8 mouse cellular contexts compared by ENCODE assay signal in the genomic region with DNA sequence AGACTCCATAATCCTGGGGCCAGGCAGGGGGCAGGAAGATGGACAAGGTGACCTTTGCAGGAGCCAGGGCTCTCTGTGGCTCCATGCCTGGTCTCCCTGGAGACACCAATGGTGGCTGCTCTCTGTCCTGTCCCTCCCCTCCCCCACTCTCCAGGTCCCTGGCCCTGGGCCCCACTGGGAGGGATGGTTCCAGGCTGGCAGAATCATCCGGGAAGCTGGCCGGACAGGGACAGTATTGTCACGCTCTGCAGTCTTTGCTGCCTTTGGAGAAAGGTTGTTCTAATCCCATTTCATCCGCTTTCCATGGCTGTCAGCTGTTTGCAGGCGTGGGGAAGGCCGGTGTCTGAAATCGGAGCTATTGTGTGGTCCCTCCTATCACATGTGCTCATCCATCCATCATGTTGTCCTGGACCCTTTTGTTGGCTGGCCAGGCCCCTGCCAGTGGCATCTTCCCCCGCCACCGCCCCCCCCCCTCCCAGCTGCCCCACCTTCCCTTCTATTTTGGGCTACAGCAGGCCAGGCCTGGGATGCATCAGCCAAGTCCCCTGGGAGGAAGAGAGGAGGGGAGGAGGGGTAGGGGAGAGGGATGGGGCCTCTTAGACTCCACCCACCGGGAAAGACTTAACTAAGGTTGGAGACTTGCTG. TPM values are rescaled to one million over a fixed set of nuclear protein-coding genes. Genes with fewer than 3 reads are reported as not detected.
DNase-seq lines count a peak whose midpoint lies in the region; ATAC-seq lines count a peak whose summit lies in the region.

No protein-coding gene starts in this region.

- DNase-seq in adrenal gland, adult 2 months: peak; percentile 13
- no peak for DNase-seq in adrenal gland, adult 8-10 months
- peak; percentile 35 for DNase-seq in brain, adult 2 months (ENCODE audit: low read depth, low spot score)
- peak; percentile 35 for DNase-seq in forebrain, embryonic 14.5 days (ENCODE audit: low spot score)
- DNase-seq in neural tube, embryonic 11.5 days (ENCODE audit: low spot score): peak; percentile 81
- no peak for DNase-seq in urinary bladder, postnatal 10 days (ENCODE audit: low spot score)
- DNase-seq in left cerebral cortex, adult 18-20 months (ENCODE audit: low spot score in 2 of 2): no peak

- H3K4me1 ChIP-seq in forebrain, embryonic 14.5 days (ENCODE audit: control insufficient read depth, insufficient read depth, low read length): peaks cover 6% of the 10 kb centered on the region
- H3K4me1 ChIP-seq in intestine, embryonic 15.5 days (replicated peaks): peaks cover 16% of the 10 kb centered on the region
- peaks cover 22% of the 10 kb centered on the region; the same call in 1 of the 2 replicates for H3K4me1 ChIP-seq in neural tube, embryonic 11.5 days (ENCODE audit: control insufficient read depth, insufficient read depth, low read length)

- H3K4me3 ChIP-seq in forebrain, embryonic 14.5 days (ENCODE audit: low read depth, low read length): no peak overlapping the region
- no peak overlapping the region for H3K4me3 ChIP-seq in intestine, embryonic 15.5 days (replicated peaks)
- no peak overlapping the region for H3K4me3 ChIP-seq in neural tube, embryonic 11.5 days (ENCODE audit: low read depth, low read length)

- no peak overlapping the region for H3K27ac ChIP-seq in forebrain, embryonic 14.5 days (ENCODE audit: low read depth, low read length)
- H3K27ac ChIP-seq in intestine, embryonic 15.5 days: peak overlapping the region; percentile 71
- peak overlapping the region; percentile 75 for H3K27ac ChIP-seq in neural tube, embryonic 11.5 days (ENCODE audit: low read depth, low read length)

- no peaks in the 10 kb centered on the region for H3K36me3 ChIP-seq in forebrain, embryonic 14.5 days (ENCODE audit: control insufficient read depth, insufficient read depth, low read length)
- no peaks in the 10 kb centered on the region for H3K36me3 ChIP-seq in intestine, embryonic 15.5 days
- no peaks in the 10 kb centered on the region for H3K36me3 ChIP-seq in neural tube, embryonic 11.5 days (ENCODE audit: control insufficient read depth, insufficient read depth, low read length)

- no peaks in the 10 kb centered on the region for H3K27me3 ChIP-seq in forebrain, embryonic 14.5 days (replicated peaks; ENCODE audit: control insufficient read depth, insufficient read depth, low read length)
- H3K27me3 ChIP-seq in intestine, embryonic 15.5 days (replicated peaks): no peaks in the 10 kb centered on the region
- H3K27me3 ChIP-seq in neural tube, embryonic 11.5 days (ENCODE audit: control insufficient read depth, insufficient read depth, low read length): no peaks in the 10 kb centered on the region

- peak; percentile 62 for ATAC-seq in forebrain, embryonic 14.5 days
- ATAC-seq in intestine, embryonic 15.5 days: peak; percentile 81
- peak; percentile 94 for ATAC-seq in neural tube, embryonic 11.5 days (ENCODE audit: insufficient read depth, low FRiP score, low TSS enrichment)

- H3K9me3 ChIP-seq in forebrain, embryonic 14.5 days (replicated peaks; ENCODE audit: control insufficient read depth, low read length): no peaks in the 10 kb centered on the region
- H3K9me3 ChIP-seq in intestine, embryonic 15.5 days: no peaks in the 10 kb centered on the region
- no peaks in the 10 kb centered on the region for H3K9me3 ChIP-seq in neural tube, embryonic 11.5 days (ENCODE audit: control insufficient read depth, low read length)

- peak overlapping the region; percentile 9; the same call in 1 of the 2 replicates for H3K4me2 ChIP-seq in forebrain, embryonic 14.5 days (ENCODE audit: low read length)
- H3K4me2 ChIP-seq in intestine, embryonic 15.5 days (replicated peaks): no peak overlapping the region
- H3K4me2 ChIP-seq in neural tube, embryonic 11.5 days (ENCODE audit: low read depth): no peak overlapping the region

- H3K9ac ChIP-seq in forebrain, embryonic 14.5 days (ENCODE audit: low read length): no peak overlapping the region
- no peak overlapping the region for H3K9ac ChIP-seq in intestine, embryonic 15.5 days
- H3K9ac ChIP-seq in neural tube, embryonic 11.5 days (ENCODE audit: low read length): no peak overlapping the region

- 8% methylated on average over 10 of the region's 10 CpGs for WGBS in forebrain, embryonic 14.5 days
- 20% methylated on average over 9 of the region's 10 CpGs for WGBS in intestine, embryonic 15.5 days
- WGBS in neural tube, embryonic 11.5 days: 2% methylated on average over 10 of the region's 10 CpGs

RNA-seq across cellular contexts. Expression of a gene that starts 26.3 kb away (rescaled TPM):
- total RNA-seq in adrenal gland, adult 2 months (2021): 1 to 10 TPM; 2.9 to 3.5 TPM
- 1.1 and 1.4 TPM in 2 replicates for polyA plus RNA-seq in adrenal gland, adult 2 months (2012; rRNA removed)
- total RNA-seq in adrenal gland, adult 8-10 months (2022): 1 to 10 TPM; 1.9 to 5.5 (median 3.0) TPM
- polyA plus RNA-seq in forebrain, embryonic 14.5 days (2014; fragmentation: Nextera tagmentation; extraction: Ambion mirVana): 1.1 and 1.6 TPM in 2 replicates
- polyA plus RNA-seq in intestine, embryonic 15.5 days (2015; fragmentation: Nextera tagmentation; extraction: Ambion mirVana): 2.1 and 2.2 TPM in 2 replicates
- polyA plus RNA-seq in neural tube, embryonic 11.5 days (2014; fragmentation: Nextera tagmentation; extraction: Ambion mirVana): 2.8 and 4.2 TPM in 2 replicates
- 10 to 100 TPM; 16.7 to 25.2 TPM for total RNA-seq in left cerebral cortex, adult 18-20 months (2021)

Comparison
In these comparisons a context has a peak if more than half of its experiments do, and no peak if none do; other contexts are left out.
1. DNase-seq: peak in adrenal gland, adult 2 months (single experiment), brain, adult 2 months (single experiment), forebrain, embryonic 14.5 days (single experiment) and neural tube, embryonic 11.5 days (single experiment); none in adrenal gland, adult 8-10 months (single experiment), urinary bladder, postnatal 10 days (single experiment) and left cerebral cortex, adult 18-20 months (0 of 2).
2. Peak in every context shown above with its lines, with median percentiles within 50 percentile points of each other: ATAC-seq.